Mouse (Mus musculus): ENCODE data around the gene Cul9. TPM values are rescaled to one million over a fixed set of nuclear protein-coding genes. Genes with fewer than 3 reads are reported as not detected.

Cul9 gene
- polyA plus RNA-seq, 1 experiment from 2014 or later = 19.7 TPM

DNA sequence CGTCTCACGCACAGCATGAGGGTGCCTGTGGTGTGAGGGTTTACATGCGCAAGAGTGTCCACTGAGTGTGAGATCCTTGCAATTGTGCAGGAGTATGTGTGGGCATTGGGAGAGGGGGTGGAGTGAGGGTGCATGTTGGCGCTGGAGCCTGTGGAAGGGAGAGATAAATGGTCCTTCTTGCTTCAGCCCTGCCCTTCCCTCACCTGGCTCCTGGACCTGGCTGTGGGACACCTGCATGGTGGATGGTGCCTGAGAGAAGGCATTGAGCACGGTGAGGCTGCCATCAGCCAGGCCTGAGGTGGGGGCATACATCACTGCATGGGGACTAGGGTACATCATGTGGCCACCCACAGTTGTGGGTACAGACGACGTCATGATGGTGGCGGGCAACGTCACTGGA lies 3.5 kb upstream of the Cul9 start:
- Histone ChIP-seq H3K9ac (ENCODE audit: low read depth, low read length) (no peak overlapping the region), H3K9me3 (ENCODE audit: control insufficient read depth, low read length) (no peaks in the 10 kb centered on the region), H3K4me2 (ENCODE audit: low read length) (no peak overlapping the region), H3K4me3 (ENCODE audit: low read length) (no peak overlapping the region), H3K4me1 (ENCODE audit: control insufficient read depth, insufficient read depth, low read depth, low read length) (peaks cover 37% of the 10 kb centered on the region), H3K36me3 (ENCODE audit: control insufficient read depth, insufficient read depth, low read length) (peaks cover 23% of the 10 kb centered on the region), H3K27me3 (replicated peaks; ENCODE audit: control insufficient read depth, insufficient read depth, low read length) (no peaks in the 10 kb centered on the region), H3K27ac (ENCODE audit: low read depth, low read length) (no peak overlapping the region)
- WGBS = 93% methylated on average over 9 of the region's 9 CpGs
- no peak for ATAC-seq

DNA sequence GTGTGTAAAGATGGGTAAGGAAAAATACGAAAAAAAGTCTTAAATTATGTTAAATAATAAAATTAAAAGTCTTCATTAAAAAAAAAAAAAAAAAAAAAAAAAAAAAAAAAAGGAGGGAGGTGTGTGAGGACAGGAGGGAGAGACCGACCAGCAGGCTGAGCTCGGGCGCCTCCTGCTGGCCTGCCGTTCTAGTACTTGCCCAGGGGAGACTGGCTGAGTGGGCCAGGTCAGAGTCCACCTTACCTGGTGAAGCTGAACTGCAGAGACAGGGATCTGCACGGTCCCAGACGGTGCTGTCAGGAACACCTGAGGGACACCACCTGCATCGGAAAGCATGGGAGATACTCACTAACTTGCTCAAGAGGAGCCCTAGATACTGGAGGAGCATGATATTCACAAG lies 3.0 kb upstream of the Cul9 start:
- peaks cover 23% of the 10 kb centered on the region for H3K36me3 ChIP-seq (ENCODE audit: control insufficient read depth, insufficient read depth, low read length)
- peaks cover 33% of the 10 kb centered on the region for H3K4me1 ChIP-seq (ENCODE audit: control insufficient read depth, insufficient read depth, low read depth, low read length)
- 24% methylated on average over 8 of the region's 8 CpGs for WGBS
- no peak overlapping the region for H3K4me3 ChIP-seq (ENCODE audit: low read length)
- no peaks in the 10 kb centered on the region for H3K9me3 ChIP-seq (ENCODE audit: control insufficient read depth, low read length)
- no peak overlapping the region for H3K27ac ChIP-seq (ENCODE audit: low read depth, low read length)
- no peak overlapping the region for H3K4me2 ChIP-seq (ENCODE audit: low read length)
- H3K27me3 ChIP-seq (replicated peaks; ENCODE audit: control insufficient read depth, insufficient read depth, low read length) = no peaks in the 10 kb centered on the region
- no peak overlapping the region for H3K9ac ChIP-seq (ENCODE audit: low read depth, low read length)
- ATAC-seq = no peak

DNA sequence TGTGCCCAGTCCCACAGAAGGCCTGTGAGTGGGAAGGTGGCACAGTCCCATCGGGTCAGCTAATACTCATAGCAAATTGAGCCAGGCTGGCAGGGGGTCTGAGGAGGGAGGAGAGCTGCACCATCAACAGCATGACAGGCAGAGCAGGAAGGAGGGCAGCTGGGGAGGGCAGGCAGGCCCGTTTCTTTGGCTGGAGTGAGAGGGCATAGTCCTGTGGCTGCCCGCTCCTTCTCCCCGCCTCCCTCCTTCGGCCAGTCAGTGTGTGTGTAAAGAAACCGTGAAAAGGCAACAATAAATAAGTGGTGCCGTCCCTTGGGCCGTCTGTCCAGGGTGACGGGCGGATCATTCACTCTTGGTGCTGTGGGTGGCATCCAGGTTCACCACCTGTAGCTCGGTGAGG lies 2.6 kb upstream of the Cul9 start:
- no peaks in the 10 kb centered on the region for H3K9me3 ChIP-seq (ENCODE audit: control insufficient read depth, low read length)
- H3K4me1 ChIP-seq (ENCODE audit: control insufficient read depth, insufficient read depth, low read depth, low read length) = peaks cover 28% of the 10 kb centered on the region
- H3K9ac ChIP-seq (ENCODE audit: low read depth, low read length) = no peak overlapping the region
- H3K4me2 ChIP-seq (ENCODE audit: low read length) = no peak overlapping the region
- peaks cover 23% of the 10 kb centered on the region for H3K36me3 ChIP-seq (ENCODE audit: control insufficient read depth, insufficient read depth, low read length)
- H3K27ac ChIP-seq (ENCODE audit: low read depth, low read length) = no peak overlapping the region
- H3K27me3 ChIP-seq (replicated peaks; ENCODE audit: control insufficient read depth, insufficient read depth, low read length) = no peaks in the 10 kb centered on the region
- H3K4me3 ChIP-seq (ENCODE audit: low read length) = no peak overlapping the region
- 51% methylated on average over 11 of the region's 11 CpGs for WGBS
- no peak for ATAC-seq

GRCm38 (mm10) chr17:46547923-46548322 lies 1.7 kb upstream of the Cul9 start:
- Histone ChIP-seq H3K4me1 (ENCODE audit: control insufficient read depth, insufficient read depth, low read depth, low read length) (peaks cover 20% of the 10 kb centered on the region), H3K36me3 (ENCODE audit: control insufficient read depth, insufficient read depth, low read length) (peaks cover 27% of the 10 kb centered on the region), H3K27ac (ENCODE audit: low read depth, low read length) (no peak overlapping the region), H3K27me3 (replicated peaks; ENCODE audit: control insufficient read depth, insufficient read depth, low read length) (no peaks in the 10 kb centered on the region), H3K9ac (ENCODE audit: low read depth, low read length) (no peak overlapping the region), H3K9me3 (ENCODE audit: control insufficient read depth, low read length) (no peaks in the 10 kb centered on the region), H3K4me2 (ENCODE audit: low read length) (no peak overlapping the region), H3K4me3 (ENCODE audit: low read length) (no peak overlapping the region)
- ATAC-seq = no peak
- 22% methylated on average over 3 of the region's 3 CpGs for WGBS

GRCm38 (mm10) chr17:46546995-46547394 lies 807 bp upstream of the Cul9 start:
- Histone ChIP-seq H3K4me2 (ENCODE audit: low read length) (peak overlapping the region; percentile 79; the same call in 1 of the 2 replicates), H3K4me1 (ENCODE audit: control insufficient read depth, insufficient read depth, low read depth, low read length) (peaks cover 12% of the 10 kb centered on the region), H3K27ac (ENCODE audit: low read depth, low read length) (no peak overlapping the region), H3K4me3 (ENCODE audit: low read length) (no peak overlapping the region), H3K9ac (ENCODE audit: low read depth, low read length) (no peak overlapping the region), H3K36me3 (ENCODE audit: control insufficient read depth, insufficient read depth, low read length) (peaks cover 29% of the 10 kb centered on the region), H3K9me3 (ENCODE audit: control insufficient read depth, low read length) (no peaks in the 10 kb centered on the region), H3K27me3 (replicated peaks; ENCODE audit: control insufficient read depth, insufficient read depth, low read length) (no peaks in the 10 kb centered on the region)
- no peak for ATAC-seq
- WGBS = 19% methylated on average over 8 of the region's 8 CpGs

DNA sequence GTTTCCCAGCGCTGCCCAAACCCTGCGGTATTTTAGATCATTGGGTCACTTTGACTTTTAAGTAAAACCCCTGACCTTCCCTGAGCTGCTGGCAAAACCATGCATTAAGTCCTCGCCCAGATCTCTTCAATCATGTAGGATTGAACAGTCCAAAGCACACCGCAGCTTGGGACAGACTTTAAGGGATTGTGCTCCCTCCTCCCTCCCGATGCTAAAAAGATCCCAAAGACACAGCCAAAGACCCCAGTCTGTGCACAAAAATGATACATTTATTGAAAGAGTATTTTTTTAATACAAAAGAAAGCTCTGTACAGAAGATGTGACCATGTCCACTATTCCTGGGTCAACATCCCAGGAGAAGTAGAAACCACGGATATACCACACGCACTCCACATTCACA lies 403 bp upstream of the Cul9 start:
- no peak for ATAC-seq
- Histone ChIP-seq H3K4me1 (ENCODE audit: control insufficient read depth, insufficient read depth, low read depth, low read length) (peaks cover 12% of the 10 kb centered on the region), H3K27ac (ENCODE audit: low read depth, low read length) (0 out of 2 replicates have a peak overlapping the region, but pooled peaks have one; percentile 20)

DNA sequence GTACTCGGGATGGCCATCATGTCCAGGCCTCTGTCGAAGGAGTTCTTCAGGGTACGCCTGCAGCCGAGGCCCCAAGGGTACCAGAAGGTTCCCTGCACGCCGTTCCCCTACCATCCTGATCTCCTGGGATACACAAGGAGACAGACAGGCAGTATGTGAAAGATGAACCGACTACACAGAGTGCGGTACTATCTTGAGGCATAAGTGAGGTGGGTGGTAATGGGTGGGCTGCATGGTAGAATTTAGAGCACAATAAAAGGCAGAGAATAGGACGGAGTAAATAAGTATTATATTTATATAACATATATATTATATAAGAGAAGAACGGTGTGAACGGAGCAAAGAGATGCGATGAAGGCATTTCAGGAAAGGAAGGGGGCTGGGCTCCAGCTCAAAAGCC lies 2.5 kb downstream of the Cul9 start:
- peaks cover 23% of the 10 kb centered on the region for H3K36me3 ChIP-seq (ENCODE audit: control insufficient read depth, insufficient read depth, low read length)
- H3K27ac ChIP-seq (ENCODE audit: low read depth, low read length) = no peak overlapping the region
- H3K9me3 ChIP-seq (ENCODE audit: control insufficient read depth, low read length) = no peaks in the 10 kb centered on the region
- H3K4me2 ChIP-seq (ENCODE audit: low read length) = no peak overlapping the region
- no peak for ATAC-seq
- peaks cover 12% of the 10 kb centered on the region for H3K4me1 ChIP-seq (ENCODE audit: control insufficient read depth, insufficient read depth, low read depth, low read length)
- WGBS = 89% methylated on average over 12 of the region's 12 CpGs
- no peak overlapping the region for H3K4me3 ChIP-seq (ENCODE audit: low read length)
- no peaks in the 10 kb centered on the region for H3K27me3 ChIP-seq (replicated peaks; ENCODE audit: control insufficient read depth, insufficient read depth, low read length)
- H3K9ac ChIP-seq (ENCODE audit: low read depth, low read length) = no peak overlapping the region

More for the DNA sequence above, 403 bp upstream of the Cul9 start:
- Histone ChIP-seq H3K9ac (ENCODE audit: low read depth, low read length) (peak overlapping the region; percentile 93), H3K27me3 (replicated peaks; ENCODE audit: control insufficient read depth, insufficient read depth, low read length) (no peaks in the 10 kb centered on the region), H3K36me3 (ENCODE audit: control insufficient read depth, insufficient read depth, low read length) (peaks cover 29% of the 10 kb centered on the region), H3K9me3 (ENCODE audit: control insufficient read depth, low read length) (no peaks in the 10 kb centered on the region), H3K4me3 (ENCODE audit: low read length) (peak overlapping the region; percentile 87), H3K4me2 (ENCODE audit: low read length) (peak overlapping the region; percentile 79)
- 10% methylated on average over 7 of the region's 7 CpGs for WGBS

DNA sequence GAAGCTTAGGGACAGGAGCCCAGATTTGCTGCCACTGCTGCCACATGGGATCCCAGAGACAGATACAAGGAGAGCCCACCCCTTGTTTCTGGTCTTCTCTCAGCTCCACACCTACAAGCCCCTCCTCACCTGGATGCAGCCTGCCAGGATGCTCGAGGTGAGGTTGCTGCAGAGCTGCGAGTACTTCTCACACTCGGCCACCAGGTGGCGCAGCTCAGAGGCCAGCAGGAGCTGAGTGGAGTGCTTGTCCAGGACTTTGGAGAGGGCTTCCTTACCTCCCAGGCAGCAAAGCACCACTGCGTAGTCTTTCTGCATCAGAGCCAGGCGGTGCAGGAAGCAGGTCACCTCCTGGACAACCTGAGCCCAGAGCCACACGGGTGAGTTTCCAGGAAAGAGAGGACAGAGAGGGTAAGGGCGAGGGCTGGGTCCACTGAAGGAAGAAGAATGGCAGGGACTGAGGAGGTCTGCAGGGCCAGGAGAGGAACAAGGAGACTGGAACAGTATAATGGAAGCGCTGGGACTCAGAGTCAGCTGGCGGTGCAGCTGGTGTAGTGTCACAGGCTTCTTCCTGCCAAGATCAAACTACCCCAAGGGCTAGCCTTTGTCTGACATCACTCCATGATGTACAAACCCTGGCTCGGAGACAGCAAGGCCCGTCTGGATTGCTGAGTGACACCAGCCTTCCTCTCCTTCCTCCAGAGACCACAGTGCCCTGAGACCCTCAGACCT lies 20.4 kb downstream of the Cul9 start:
- H3K4me3 ChIP-seq (ENCODE audit: low read length) = no peak overlapping the region
- 40% methylated on average over 12 of the region's 12 CpGs for WGBS
- H3K36me3 ChIP-seq (ENCODE audit: control insufficient read depth, insufficient read depth, low read length) = peaks cover 32% of the 10 kb centered on the region
- no peak overlapping the region for H3K9ac ChIP-seq (ENCODE audit: low read depth, low read length)
- H3K4me1 ChIP-seq (ENCODE audit: control insufficient read depth, insufficient read depth, low read depth, low read length) = no peaks in the 10 kb centered on the region
- peak; percentile 67 for ATAC-seq
- H3K9me3 ChIP-seq (ENCODE audit: control insufficient read depth, low read length) = no peaks in the 10 kb centered on the region
- H3K27ac ChIP-seq (ENCODE audit: low read depth, low read length) = no peak overlapping the region
- no peak overlapping the region for H3K4me2 ChIP-seq (ENCODE audit: low read length)
- H3K27me3 ChIP-seq (replicated peaks; ENCODE audit: control insufficient read depth, insufficient read depth, low read length) = peaks cover 10% of the 10 kb centered on the region; the same call in 1 of the 2 replicates

- peaks cover 35% of the 10 kb centered on the region for H3K36me3 ChIP-seq (ENCODE audit: control insufficient read depth, insufficient read depth, low read length)
These were observed 21.1 kb downstream of the Cul9 start for GRCm38 (mm10) chr17:46525065-46525464.

More at GRCm38 (mm10) chr17:46525065-46525464, 21.1 kb downstream of the Cul9 start:
- Histone ChIP-seq H3K27ac (ENCODE audit: low read depth, low read length) (no peak overlapping the region), H3K9me3 (ENCODE audit: control insufficient read depth, low read length) (no peaks in the 10 kb centered on the region), H3K27me3 (replicated peaks; ENCODE audit: control insufficient read depth, insufficient read depth, low read length) (peaks cover 10% of the 10 kb centered on the region; the same call in 1 of the 2 replicates), H3K9ac (ENCODE audit: low read depth, low read length) (no peak overlapping the region), H3K4me3 (ENCODE audit: low read length) (no peak overlapping the region), H3K4me2 (ENCODE audit: low read length) (no peak overlapping the region), H3K4me1 (ENCODE audit: control insufficient read depth, insufficient read depth, low read depth, low read length) (no peaks in the 10 kb centered on the region)
- no peak for ATAC-seq
- 85% methylated on average over 10 of the region's 10 CpGs for WGBS
